Mouse (Mus musculus): Measurements from ENCODE around the gene Cgas.
"Not testable (repeated sequence)": the region's sequence is repeated elsewhere in the genome, so short reads cannot be mapped to it uniquely, and the experiment has no call there.

Gene Cgas

GRCm38 (mm10) chr9:78442579-78443392 is at the start of gene Cgas:
TSS of gene Cgas (minus strand) at chr9:78443237.
- DNase-seq (ENCODE audit: low spot score): peak; percentile 63

GRCm38 (mm10) chr9:78492254-78492653 is 49.2 kb upstream of the Cgas start:
- DNase-seq (ENCODE audit: low spot score): no peak

GRCm38 (mm10) chr9:78491169-78491568 is 48.1 kb upstream of the Cgas start:
- DNase-seq (ENCODE audit: low spot score): no peak

- peak; percentile 72 for DNase-seq (ENCODE audit: low spot score)
Measured at GRCm38 (mm10) chr9:78488890-78489420, 45.9 kb upstream of the Cgas start, which contains the start of gene Eef1a1. TSS of gene Eef1a1 (minus strand) at chr9:78489151.

GRCm38 (mm10) chr9:78488021-78488420 is 45.0 kb upstream of the Cgas start:
- not testable (repeated sequence) for DNase-seq (ENCODE audit: low spot score)

GRCm38 (mm10) chr9:78484660-78485059 is 41.6 kb upstream of the Cgas start:
- DNase-seq (ENCODE audit: low spot score): no peak

- DNase-seq (ENCODE audit: low spot score): no peak
Measured at GRCm38 (mm10) chr9:78482386-78482785, 39.3 kb upstream of the Cgas start.

- DNase-seq (ENCODE audit: low spot score): peak; percentile 96
Measured at GRCm38 (mm10) chr9:78481423-78482331, 38.6 kb upstream of the Cgas start.

- DNase-seq (ENCODE audit: low spot score): peak; percentile 79
Measured at GRCm38 (mm10) chr9:78480706-78481358, 37.8 kb upstream of the Cgas start.

- not testable (repeated sequence) for DNase-seq (ENCODE audit: low spot score)
Measured at GRCm38 (mm10) chr9:78480227-78480626, 37.2 kb upstream of the Cgas start.

GRCm38 (mm10) chr9:78479308-78479707 is 36.3 kb upstream of the Cgas start:
- DNase-seq (ENCODE audit: low spot score): not testable (repeated sequence)

- DNase-seq (ENCODE audit: low spot score): not testable (repeated sequence)
Measured at GRCm38 (mm10) chr9:78478009-78478605, 35.1 kb upstream of the Cgas start.

GRCm38 (mm10) chr9:78477021-78477551 is 34.0 kb upstream of the Cgas start:
- no peak for DNase-seq (ENCODE audit: low spot score)

- no peak for DNase-seq (ENCODE audit: low spot score)
Measured at GRCm38 (mm10) chr9:78476531-78477020, 33.5 kb upstream of the Cgas start.

GRCm38 (mm10) chr9:78475873-78476272 is 32.8 kb upstream of the Cgas start:
- no peak for DNase-seq (ENCODE audit: low spot score)

- DNase-seq (ENCODE audit: low spot score): no peak
Measured at GRCm38 (mm10) chr9:78475383-78475780, 32.3 kb upstream of the Cgas start.

- DNase-seq (ENCODE audit: low spot score): no peak
Measured at GRCm38 (mm10) chr9:78474771-78475382, 31.8 kb upstream of the Cgas start.

GRCm38 (mm10) chr9:78474270-78474669 is 31.2 kb upstream of the Cgas start:
- DNase-seq (ENCODE audit: low spot score): no peak

GRCm38 (mm10) chr9:78473588-78473987 is 30.6 kb upstream of the Cgas start:
- no peak for DNase-seq (ENCODE audit: low spot score)

- no peak for DNase-seq (ENCODE audit: low spot score)
Measured at GRCm38 (mm10) chr9:78465725-78466124, 22.7 kb upstream of the Cgas start.

GRCm38 (mm10) chr9:78463337-78463736 is 20.3 kb upstream of the Cgas start:
- DNase-seq (ENCODE audit: low spot score): no peak
